Mouse (Mus musculus) cerebellum, adult 2 months (tissue): ENCODE data around the gene Zfp398. TPM values are rescaled to one million over a fixed set of nuclear protein-coding genes. Genes with fewer than 3 reads are reported as not detected.

ENCODE experiments used
- DNase-seq, 2 experiments: peaks; one replicate each; pipeline ENCODE4 v3.0.0; 2021
- H3K27ac ChIP-seq: fragments of 200-500 bp; 2 replicates; pipeline ENCODE4 v1.5.1; 2012; ENCODE audit warnings: low read length, control low read depth, inconsistent platforms; ENCODE audit not compliant: insufficient read depth
- H3K27me3 ChIP-seq: fragments of 200-500 bp; 2 replicates; pipeline ENCODE4 v1.6.1; 2012; ENCODE audit warnings: inconsistent platforms, mild to moderate bottlenecking, low read length, moderate library complexity; ENCODE audit not compliant: control insufficient read depth, insufficient read depth
- H3K4me1 ChIP-seq: fragments of 200-500 bp; 2 replicates; pipeline ENCODE4 v1.6.1; 2011; ENCODE audit warnings: low read length; ENCODE audit not compliant: control insufficient read depth, insufficient read depth
- H3K4me3 ChIP-seq: fragments of 200-500 bp; replicated peaks from 2 replicates; pipeline ENCODE3; 2011; ENCODE audit warnings: mild to moderate bottlenecking, low read depth, low read length, control low read depth; ENCODE audit not compliant: insufficient read depth
- CTCF ChIP-seq: fragments of 200-500 bp; IDR thresholded peaks from 2 replicates; pipeline ENCODE4 v1.5.1; 2011; ENCODE audit warnings: low read depth, mild to moderate bottlenecking, control low read depth, low read length, moderate library complexity, borderline replicate concordance; ENCODE audit not compliant: insufficient read depth
- POLR2A ChIP-seq: fragments of 200-500 bp; IDR thresholded peaks from 2 replicates; pipeline ENCODE4 v1.6.1; 2011; ENCODE audit warnings: low read length, control low read depth, borderline replicate concordance; ENCODE audit not compliant: insufficient read depth
- WGBS: fragments of 180-500 bp; shearing (Covaris S2); methylation state at CpG from one replicate; pipeline ENCODE4 v1.1.7; 2018; 5-methylcytosine and 5-hydroxymethylcytosine counted together
- polyA plus RNA-seq: library from polyadenylated mRNA; depleted of rRNA; stranded (reverse); fragments of >200 nt; gene quantifications from 2 replicates; pipeline ENCODE4 v1.2.3, GENCODE M21; 2012

The Zfp398 gene
- polyA plus RNA-seq, 1 experiment, result 20.0 TPM

DNA sequence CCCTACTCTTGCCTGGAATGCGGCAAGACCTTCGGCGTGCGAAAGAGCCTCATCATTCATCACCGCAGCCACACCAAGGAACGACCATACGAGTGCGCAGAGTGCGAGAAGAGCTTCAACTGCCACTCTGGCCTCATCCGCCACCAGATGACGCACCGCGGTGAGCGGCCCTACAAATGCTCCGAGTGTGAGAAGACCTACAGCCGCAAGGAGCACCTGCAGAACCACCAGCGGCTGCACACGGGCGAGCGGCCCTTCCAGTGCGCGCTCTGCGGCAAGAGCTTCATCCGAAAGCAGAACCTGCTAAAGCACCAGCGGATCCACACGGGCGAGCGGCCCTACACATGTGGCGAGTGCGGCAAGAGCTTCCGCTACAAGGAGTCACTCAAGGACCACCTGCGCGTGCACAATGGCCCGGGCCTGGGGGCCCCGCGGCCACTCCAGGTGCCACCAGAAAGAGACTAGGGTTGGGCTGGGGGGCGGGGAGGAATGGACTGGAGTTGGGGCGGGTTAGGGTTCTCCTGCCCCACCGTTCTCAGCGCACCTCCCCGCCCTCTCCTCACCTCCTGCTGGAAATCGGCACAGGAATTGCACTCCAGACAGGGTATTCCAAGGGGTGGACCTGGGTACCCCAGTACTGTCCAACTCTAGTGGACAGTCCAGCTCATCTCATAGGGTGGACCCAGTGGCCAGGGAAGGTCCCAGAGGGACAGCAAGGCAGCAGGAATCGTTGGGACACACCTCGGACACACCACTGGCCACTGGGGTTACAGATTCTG is 69.6 kb downstream of the Zfp398 start:
- Histone ChIP-seq H3K4me3 (no peak overlapping the region), H3K27me3 (no peaks in the 10 kb centered on the region), H3K27ac (no peak overlapping the region), H3K4me1 (peaks cover 4% of the 10 kb centered on the region)
- no peak for DNase-seq
- TF ChIP-seq POLR2A (no peak), CTCF (no peak)
- WGBS, result 72% methylated on average over 44 of the region's 44 CpGs

DNA sequence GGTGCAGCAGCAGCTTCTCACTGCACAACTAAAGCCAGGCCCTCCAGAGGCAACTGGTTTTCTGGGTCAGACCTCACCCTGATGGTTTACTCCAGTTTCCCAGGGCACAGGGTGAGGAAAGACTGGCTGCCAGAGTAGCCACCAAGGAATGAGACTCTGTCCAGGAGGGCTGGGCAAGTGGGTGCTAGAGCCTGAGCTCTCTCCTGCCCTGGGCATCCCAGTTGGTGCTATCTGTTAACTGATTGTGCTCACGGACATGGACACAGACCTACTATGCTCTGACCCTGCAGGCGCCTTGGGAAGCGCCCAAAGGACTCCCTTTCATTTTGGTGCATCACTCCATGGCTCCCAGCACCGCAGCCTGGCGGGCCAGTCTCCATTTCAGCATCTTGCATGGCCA is 70.9 kb downstream of the Zfp398 start:
- Histone ChIP-seq H3K4me3 (no peak overlapping the region), H3K4me1 (peaks cover 4% of the 10 kb centered on the region), H3K27ac (no peak overlapping the region), H3K27me3 (no peaks in the 10 kb centered on the region)
- no peak for DNase-seq
- no peak for TF ChIP-seq POLR2A
- no peak for TF ChIP-seq CTCF
- WGBS, result 91% methylated on average over 5 of the region's 5 CpGs

DNA sequence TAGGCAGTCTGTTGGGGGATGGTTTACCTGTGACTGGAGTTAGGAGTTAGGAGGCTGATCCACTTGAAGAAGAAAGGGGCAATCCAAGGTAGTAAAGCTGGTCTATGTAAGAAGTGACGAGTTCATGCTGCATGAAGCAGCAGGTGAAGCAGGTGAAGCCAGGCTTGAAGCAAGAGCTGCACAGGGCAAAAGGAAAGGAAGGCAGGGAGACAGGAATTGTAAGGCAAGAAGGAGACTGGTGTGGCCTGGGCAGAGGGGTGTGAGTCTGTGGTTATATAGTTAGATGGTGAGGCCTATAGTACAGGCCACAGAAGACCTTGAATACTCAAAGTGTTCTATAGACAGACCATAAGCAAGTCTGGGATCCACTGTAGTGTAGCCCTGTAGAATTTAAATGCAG is 73.5 kb downstream of the Zfp398 start:
- TF ChIP-seq POLR2A (no peak), CTCF (no peak)
- H3K4me1 ChIP-seq, result no peaks in the 10 kb centered on the region
- WGBS, result 71% methylated on average over 1 of the region's 1 CpGs

DNA sequence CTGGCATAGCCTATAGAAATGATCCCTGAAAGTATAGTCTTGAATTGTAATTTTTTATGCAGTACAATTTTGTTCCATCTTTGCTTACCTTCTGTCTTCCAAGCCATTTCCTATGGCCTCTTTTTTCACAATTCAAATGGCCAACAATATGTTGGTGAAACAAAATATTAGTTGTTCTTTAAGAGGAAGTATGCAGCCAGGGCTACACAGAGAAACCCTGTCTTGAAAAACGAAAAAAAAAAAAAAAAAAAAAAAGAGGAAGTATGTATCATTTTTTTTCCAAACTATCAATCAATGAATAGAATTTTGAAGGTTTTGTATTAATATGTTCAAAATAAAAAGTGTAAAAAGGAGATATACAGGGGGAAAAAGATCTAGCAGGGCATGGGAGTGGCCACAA is 76.2 kb downstream of the Zfp398 start:
- Histone ChIP-seq H3K4me3 (no peak overlapping the region), H3K27ac (no peak overlapping the region), H3K4me1 (no peaks in the 10 kb centered on the region), H3K27me3 (no peaks in the 10 kb centered on the region)
- no peak for DNase-seq
- WGBS, result 47% methylated on average over 1 of the region's 1 CpGs
- TF ChIP-seq CTCF (no peak), POLR2A (no peak)

More for the DNA sequence above, 73.5 kb downstream of the Zfp398 start:
- Histone ChIP-seq H3K4me3 (no peak overlapping the region), H3K27me3 (no peaks in the 10 kb centered on the region), H3K27ac (no peak overlapping the region)
- no peak for DNase-seq

DNA sequence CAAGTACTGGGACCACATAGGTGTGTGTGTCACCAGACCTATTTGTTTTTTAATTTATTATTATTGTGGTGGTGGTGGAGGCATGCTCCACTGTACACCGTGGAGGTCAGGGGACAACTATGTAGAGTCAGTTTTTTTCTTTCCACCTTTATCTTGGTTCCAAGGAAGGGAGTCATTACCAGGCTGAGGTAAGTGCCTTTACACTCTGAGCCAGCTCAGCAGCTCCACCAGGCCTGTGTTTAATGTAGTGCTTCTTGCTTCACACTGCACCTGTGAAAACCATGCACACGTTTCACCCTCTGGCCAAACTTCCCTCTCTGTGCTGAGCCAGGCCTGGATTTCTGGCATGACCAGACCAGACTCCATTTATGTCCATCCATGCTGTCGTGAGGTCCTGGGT is 77.5 kb downstream of the Zfp398 start:
- no peak overlapping the region for H3K27ac ChIP-seq
- H3K27me3 ChIP-seq, result no peaks in the 10 kb centered on the region
- no peaks in the 10 kb centered on the region for H3K4me1 ChIP-seq
- WGBS, result 58% methylated on average over 3 of the region's 3 CpGs
- H3K4me3 ChIP-seq, result no peak overlapping the region
- no peak for DNase-seq
- no peak for TF ChIP-seq POLR2A
- no peak for TF ChIP-seq CTCF

DNA sequence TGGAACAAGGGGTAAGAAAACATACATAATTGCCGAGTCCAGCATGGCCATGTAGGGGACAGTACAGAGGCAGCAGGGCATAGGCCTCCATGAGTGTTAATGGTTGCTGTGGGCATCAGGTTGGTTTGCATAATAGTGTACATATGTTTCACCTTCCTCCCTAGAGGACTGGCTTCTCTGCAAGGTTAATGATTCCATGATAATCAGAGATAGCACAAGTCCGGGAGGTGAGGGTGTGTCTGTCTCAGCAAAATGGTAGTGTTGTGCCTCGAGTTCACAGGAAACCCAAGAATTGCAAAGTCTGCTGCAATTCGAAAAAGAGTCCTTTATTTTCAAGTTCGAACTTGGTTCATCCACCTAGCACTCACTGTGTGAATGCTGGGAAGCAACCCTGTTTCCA is 81.6 kb downstream of the Zfp398 start:
- no peak for TF ChIP-seq POLR2A
- TF ChIP-seq CTCF, result no peak
- WGBS, result 84% methylated on average over 5 of the region's 5 CpGs
- Histone ChIP-seq H3K4me3 (no peak overlapping the region), H3K4me1 (no peaks in the 10 kb centered on the region), H3K27ac (no peak overlapping the region), H3K27me3 (no peaks in the 10 kb centered on the region)
- no peak for DNase-seq

DNA sequence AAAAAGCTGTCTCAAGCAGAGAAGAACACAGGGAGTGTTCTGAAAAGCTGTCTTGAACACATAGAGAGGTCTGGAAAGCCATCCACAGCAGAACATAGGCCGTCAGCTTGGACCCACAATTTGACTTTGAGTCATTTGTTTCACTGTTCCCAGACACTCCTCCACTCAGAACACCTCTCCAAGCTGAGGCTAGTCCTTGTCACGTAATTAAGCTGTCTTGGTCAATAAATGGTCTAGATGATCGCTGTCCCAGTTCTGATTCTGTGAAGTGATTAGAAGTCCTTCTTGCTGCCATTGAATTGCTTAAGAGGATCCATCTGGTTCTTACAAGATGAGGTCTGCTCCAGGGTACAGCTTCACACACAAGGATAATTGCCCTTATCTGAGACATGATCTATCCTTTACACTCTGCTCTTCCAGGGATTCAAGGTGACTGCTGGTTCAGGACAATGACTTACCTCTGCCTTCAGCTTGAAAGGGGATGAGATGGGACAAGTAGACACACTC is 83.4 kb downstream of the Zfp398 start:
- no peak for TF ChIP-seq CTCF
- DNase-seq, result no peak
- H3K27ac ChIP-seq, result no peak overlapping the region
- H3K4me1 ChIP-seq, result peaks cover 2% of the 10 kb centered on the region; the same call in 1 of the 2 replicates
- WGBS, result 80% methylated on average over 3 of the region's 3 CpGs
- H3K27me3 ChIP-seq, result no peaks in the 10 kb centered on the region
- no peak overlapping the region for H3K4me3 ChIP-seq
